Mouse (Mus musculus) thymus, adult 2 months (tissue): Measurements from ENCODE around the gene Phospho1. TPM values are rescaled to one million over a fixed set of nuclear protein-coding genes. Genes with fewer than 3 reads are reported as not detected.
A peak's percentile ranks its signal among the peaks of the same experiment; 100 is the strongest.

Experiments
- DNase-seq: peaks from one replicate; pipeline ENCODE4 v3.0.0; 2021
- H3K27ac ChIP-seq: fragments of 200-500 bp; 2 replicates; pipeline ENCODE4 v1.5.1; 2012; ENCODE audit warnings: low read length, control low read depth; ENCODE audit not compliant: control insufficient read depth, insufficient read depth
- H3K27me3 ChIP-seq: fragments of 200-500 bp; 2 replicates; pipeline ENCODE4 v1.6.1; 2012; ENCODE audit warnings: mild to moderate bottlenecking, low read length, moderate library complexity, mixed read lengths; ENCODE audit not compliant: control insufficient read depth, insufficient read depth
- H3K36me3 ChIP-seq: fragments of 200-500 bp; 2 replicates; pipeline ENCODE4 v1.6.1; 2012; ENCODE audit warnings: mild to moderate bottlenecking, low read length, moderate library complexity; ENCODE audit not compliant: control insufficient read depth, insufficient read depth
- H3K4me1 ChIP-seq: fragments of 200-500 bp; replicated peaks from 2 replicates; pipeline ENCODE4 v1.6.1; 2012; ENCODE audit warnings: low read length; ENCODE audit not compliant: control insufficient read depth, insufficient read depth
- H3K4me3 ChIP-seq: fragments of 200-500 bp; 2 replicates; pipeline ENCODE4 v1.5.1; 2012; ENCODE audit warnings: mild to moderate bottlenecking, low read length, control low read depth, moderate library complexity; ENCODE audit not compliant: control insufficient read depth, insufficient read depth
- CTCF ChIP-seq: fragments of 200-500 bp; IDR thresholded peaks from 2 replicates; pipeline ENCODE4 v1.5.1; 2012; ENCODE audit warnings: mild to moderate bottlenecking, control low read depth, low read length, moderate library complexity, borderline replicate concordance; ENCODE audit not compliant: control insufficient read depth, poor library complexity, insufficient read depth; ENCODE audit errors: extremely low read depth
- POLR2A ChIP-seq: fragments of 200-500 bp; IDR thresholded peaks from 2 replicates; pipeline ENCODE4 v1.6.1; 2012; ENCODE audit warnings: mild to moderate bottlenecking, low read length, control low read depth, moderate library complexity; ENCODE audit not compliant: control insufficient read depth, poor library complexity, insufficient read depth; ENCODE audit errors: extremely low read depth
- WGBS: fragments of 180-500 bp; shearing (Covaris S2); methylation state at CpG from one replicate; pipeline ENCODE4 v1.1.7; 2018; 5-methylcytosine and 5-hydroxymethylcytosine counted together
- polyA plus RNA-seq: library from polyadenylated mRNA; depleted of rRNA; stranded (reverse); fragments of >200 nt; gene quantifications from 2 replicates; pipeline ENCODE4 v1.2.3, GENCODE M21; 2012

Phospho1 gene
- polyA plus RNA-seq, 1 experiment: 24.9 TPM

DNA sequence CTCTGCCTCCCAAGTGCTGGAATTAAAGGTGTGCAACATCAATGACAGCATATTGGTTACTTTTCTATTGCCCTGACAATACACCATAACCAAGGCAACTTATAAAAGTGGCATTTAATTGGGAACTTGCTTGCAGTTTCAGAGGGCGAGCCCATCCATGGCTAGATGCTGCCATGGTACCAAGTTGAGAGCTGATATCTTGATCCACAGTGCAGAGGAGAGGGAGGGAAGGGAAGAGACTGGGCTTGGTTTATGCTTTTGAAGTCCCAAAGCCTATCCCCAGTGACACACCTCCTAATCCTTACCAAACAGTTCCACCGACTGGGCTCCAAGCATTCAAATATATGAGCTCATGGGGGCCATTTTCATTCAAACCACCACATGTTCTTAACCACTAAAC is 10.2 kb upstream of the Phospho1 start:
- no peak for DNase-seq
- Histone ChIP-seq H3K27ac (no peak overlapping the region), H3K27me3 (no peaks in the 10 kb centered on the region), H3K4me1 (no peaks in the 10 kb centered on the region), H3K36me3 (no peaks in the 10 kb centered on the region), H3K4me3 (no peak overlapping the region)
- WGBS: 93% methylated on average over 2 of the region's 2 CpGs
- no peak for TF ChIP-seq CTCF
- no peak for TF ChIP-seq POLR2A

DNA sequence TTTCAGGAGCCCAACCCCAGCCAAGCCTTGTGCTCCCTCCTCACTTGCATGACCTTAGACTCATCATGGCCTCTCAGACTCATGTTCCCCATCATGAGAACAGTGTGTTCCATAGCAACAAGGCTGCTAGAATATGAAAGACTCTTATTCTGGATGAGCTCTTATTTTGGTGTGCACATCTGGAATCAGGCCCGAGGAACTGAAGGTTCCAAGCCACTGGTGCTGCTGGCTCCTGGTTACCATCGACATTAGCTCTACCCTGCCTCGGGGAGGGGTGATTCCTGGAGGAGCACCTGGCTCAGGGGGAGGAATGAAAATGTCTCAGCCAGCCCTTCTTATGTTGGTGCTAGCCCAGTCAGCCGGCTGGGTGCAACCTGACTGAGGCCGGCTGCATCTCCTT is 9.4 kb upstream of the Phospho1 start:
- no peaks in the 10 kb centered on the region for H3K4me1 ChIP-seq
- H3K27ac ChIP-seq: no peak overlapping the region
- WGBS: 87% methylated on average over 5 of the region's 5 CpGs
- H3K4me3 ChIP-seq: no peak overlapping the region
- H3K36me3 ChIP-seq: no peaks in the 10 kb centered on the region
- no peak for TF ChIP-seq CTCF
- no peaks in the 10 kb centered on the region for H3K27me3 ChIP-seq
- no peak for DNase-seq

DNA sequence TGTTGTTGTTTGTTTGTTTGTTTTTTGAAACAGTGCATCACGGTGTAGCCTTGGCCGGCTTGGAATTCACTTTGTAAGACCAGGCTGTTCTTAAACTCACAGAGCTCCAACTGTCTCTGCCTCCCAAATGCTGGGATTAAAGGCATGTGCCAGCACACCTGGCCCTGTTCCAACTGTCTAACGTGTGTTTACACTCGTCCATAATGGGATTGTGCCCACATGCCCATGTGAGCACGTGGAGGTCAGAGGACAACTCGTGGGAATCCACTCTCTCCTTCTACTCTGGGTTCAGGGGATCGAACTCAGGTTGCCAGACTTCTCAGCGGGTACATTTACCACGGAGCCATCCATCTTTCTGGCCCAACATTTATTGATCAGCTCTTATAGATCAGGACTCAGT is 8.9 kb upstream of the Phospho1 start:
- Histone ChIP-seq H3K4me1 (no peaks in the 10 kb centered on the region), H3K36me3 (no peaks in the 10 kb centered on the region), H3K27me3 (no peaks in the 10 kb centered on the region), H3K4me3 (no peak overlapping the region), H3K27ac (no peak overlapping the region)
- WGBS: 89% methylated on average over 9 of the region's 9 CpGs
- no peak for TF ChIP-seq POLR2A
- TF ChIP-seq CTCF: no peak
- DNase-seq: no peak

DNA sequence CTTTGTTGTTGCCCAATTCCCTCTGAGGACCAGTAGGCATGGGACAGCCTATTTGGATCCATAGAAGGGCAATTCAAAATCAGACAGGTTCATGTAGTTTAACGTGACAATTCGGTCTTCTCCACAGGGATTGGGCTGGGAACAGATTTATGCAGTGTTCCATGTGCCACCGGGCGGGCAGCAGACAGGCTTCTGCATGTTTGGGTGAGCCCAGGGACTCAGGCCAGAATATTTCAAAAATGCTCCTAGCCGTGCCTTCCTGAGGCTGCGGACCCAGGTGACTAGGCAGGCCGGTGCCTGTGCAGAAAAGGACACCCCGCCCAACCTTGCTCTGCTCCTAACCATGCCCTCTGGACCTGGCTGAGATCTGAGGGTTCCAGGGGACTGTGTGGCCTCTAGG is 5.2 kb upstream of the Phospho1 start:
- 97% methylated on average over 8 of the region's 8 CpGs for WGBS
- Histone ChIP-seq H3K27ac (no peak overlapping the region), H3K4me1 (0 out of 2 replicates have a peak, but pooled peaks cover 3% of the 10 kb centered on the region), H3K27me3 (no peaks in the 10 kb centered on the region), H3K4me3 (no peak overlapping the region), H3K36me3 (no peaks in the 10 kb centered on the region)
- TF ChIP-seq CTCF (no peak), POLR2A (no peak)
- no peak for DNase-seq

DNA sequence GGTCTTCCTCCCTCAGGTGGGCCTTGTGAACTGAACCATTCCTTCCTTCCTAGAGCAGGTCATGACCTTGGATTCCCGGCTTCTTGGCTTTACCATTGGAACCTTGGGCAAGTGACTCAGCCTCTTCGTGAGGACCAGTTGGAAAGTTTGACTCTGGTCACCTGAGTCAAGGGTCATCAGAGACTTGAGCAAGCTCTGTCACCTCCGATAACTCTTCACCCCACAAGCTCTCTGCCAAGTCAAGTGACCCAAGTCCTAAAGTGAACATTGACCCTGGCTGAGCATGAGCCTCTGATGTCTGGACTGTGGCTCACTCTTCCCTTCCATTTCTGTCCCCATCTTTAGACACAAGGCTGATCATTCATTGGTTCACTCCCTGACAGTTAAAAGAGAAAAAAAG is 2.8 kb upstream of the Phospho1 start:
- 95% methylated on average over 3 of the region's 3 CpGs for WGBS
- H3K27me3 ChIP-seq: peaks cover 5% of the 10 kb centered on the region; the same call in 1 of the 2 replicates

DNA sequence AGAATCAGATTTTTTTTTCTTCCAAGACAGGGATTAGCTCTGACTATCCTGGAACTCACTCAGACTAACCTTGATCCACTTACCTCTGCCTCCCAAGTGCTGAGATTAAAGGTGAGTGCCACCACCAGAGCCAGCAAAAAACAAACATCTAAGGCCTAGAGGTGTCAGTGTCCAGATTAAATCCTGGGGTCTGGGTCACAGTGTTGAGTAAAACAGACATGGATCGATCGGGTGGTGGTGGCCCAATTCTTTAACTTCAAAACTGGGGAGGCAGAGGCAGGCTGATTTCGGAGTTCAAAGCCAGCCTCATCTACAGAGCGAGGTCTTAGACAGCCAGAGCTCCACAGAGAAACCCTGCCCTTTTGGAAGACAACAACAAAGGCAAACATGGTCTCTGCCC is 1.9 kb upstream of the Phospho1 start:
- no peak for DNase-seq
- peaks cover 12% of the 10 kb centered on the region for H3K4me1 ChIP-seq
- 97% methylated on average over 4 of the region's 4 CpGs for WGBS
- H3K27ac ChIP-seq: no peak overlapping the region
- no peak for TF ChIP-seq POLR2A
- no peak for TF ChIP-seq CTCF
- peaks cover 5% of the 10 kb centered on the region; the same call in 1 of the 2 replicates for H3K27me3 ChIP-seq
- no peaks in the 10 kb centered on the region for H3K36me3 ChIP-seq
- no peak overlapping the region for H3K4me3 ChIP-seq

More for the DNA sequence above, 2.8 kb upstream of the Phospho1 start:
- no peak for DNase-seq
- Histone ChIP-seq H3K4me3 (no peak overlapping the region), H3K4me1 (peaks cover 12% of the 10 kb centered on the region), H3K27ac (no peak overlapping the region), H3K36me3 (no peaks in the 10 kb centered on the region)
- TF ChIP-seq CTCF (no peak), POLR2A (no peak)

DNA sequence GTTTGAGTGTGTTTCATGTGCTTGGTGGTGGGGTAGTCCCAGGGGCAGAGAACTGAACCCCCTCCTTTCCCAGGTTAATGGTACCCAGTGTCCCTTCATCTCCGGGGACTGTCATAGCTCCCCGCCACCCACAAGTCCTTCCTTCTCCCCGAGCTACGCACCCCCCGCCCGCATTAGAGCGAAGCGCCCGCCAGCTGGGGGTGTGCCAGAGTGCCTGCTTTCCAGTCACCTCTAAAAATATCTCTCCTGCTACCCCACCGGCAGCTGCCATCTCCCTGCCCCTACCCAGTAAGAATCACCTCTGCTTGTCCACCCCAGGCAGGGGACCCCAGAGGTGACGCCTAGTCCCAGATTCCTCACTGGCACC is 561 bp downstream of the Phospho1 start:
- H3K27me3 ChIP-seq: peaks cover 5% of the 10 kb centered on the region; the same call in 1 of the 2 replicates
- H3K27ac ChIP-seq: no peak overlapping the region
- H3K4me1 ChIP-seq: peaks cover 31% of the 10 kb centered on the region
- peak overlapping the region; percentile 63 for H3K4me3 ChIP-seq
- WGBS: 2% methylated on average over 11 of the region's 11 CpGs
- peak; percentile 41 for DNase-seq
- TF ChIP-seq POLR2A (no peak), CTCF (no peak)
- H3K36me3 ChIP-seq: no peaks in the 10 kb centered on the region
